Mouse (Mus musculus): ENCODE measurements around the gene Wdr91. TPM values are rescaled to one million over a fixed set of nuclear protein-coding genes. Genes with fewer than 3 reads are reported as not detected.
A peak's percentile ranks its signal among the peaks of the same experiment; 100 is the strongest.

The Wdr91 gene
- 12.4 and 13.9 TPM in 2 replicates for polyA plus RNA-seq (2012; ENCODE audit: insufficient read depth, insufficient read length, missing spikeins)

DNA sequence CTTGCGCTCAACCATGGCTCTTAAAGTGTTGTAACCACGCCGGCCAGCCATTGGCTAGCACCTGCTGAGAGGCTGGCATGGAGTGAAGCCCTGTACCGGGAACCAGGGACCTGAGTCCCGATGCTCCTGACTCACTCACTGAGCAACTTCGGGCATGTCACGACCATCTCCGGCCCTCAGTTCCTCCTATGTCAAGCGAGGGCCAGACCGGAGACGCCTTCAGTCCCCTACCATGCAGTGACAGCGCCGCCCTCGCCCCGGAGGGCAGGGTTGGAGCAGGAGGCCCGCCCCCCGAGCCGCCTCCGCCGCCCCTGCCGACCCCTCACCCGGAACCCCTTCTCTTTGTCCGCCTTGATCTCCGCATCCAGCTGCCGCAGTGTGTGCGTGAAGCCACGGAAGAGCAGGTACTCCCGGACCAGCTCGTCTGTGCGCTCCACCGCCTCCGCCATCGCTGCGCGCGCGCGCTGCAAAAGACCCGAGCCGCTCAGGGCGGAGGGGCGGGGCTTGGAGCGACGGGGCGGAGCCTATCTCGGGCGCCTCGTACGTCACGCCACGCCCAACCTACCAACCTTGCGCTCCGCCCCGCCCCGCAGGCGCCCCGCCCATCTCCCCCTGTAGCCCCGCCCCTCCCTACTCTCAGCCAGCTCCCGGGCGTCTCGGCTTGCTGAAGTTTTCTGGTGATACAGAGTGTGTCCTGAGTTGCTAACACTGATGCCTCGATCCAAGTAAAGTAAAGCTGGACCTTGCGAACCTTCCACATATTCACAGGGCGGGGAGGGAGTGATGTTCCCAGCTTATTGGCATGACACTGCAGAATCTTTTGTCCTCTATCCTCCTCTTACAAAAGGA lies at the start of gene Wdr91:
Gene Wdr91 (minus strand): TSS at position 506 of the 849 bp plus-strand sequence.
- Histone ChIP-seq H3K4me1 (ENCODE audit: control insufficient read depth, insufficient read depth, insufficient read length, low read length) (peaks cover 10% of the 10 kb centered on the region), H3K4me3 (ENCODE audit: insufficient read depth, low read depth, low read length) (peak within 1 kb of the TSS; percentile 79), H3K27ac (replicated peaks; ENCODE audit: low read depth, low read length) (peak within 1 kb of the TSS; percentile 53)

DNA sequence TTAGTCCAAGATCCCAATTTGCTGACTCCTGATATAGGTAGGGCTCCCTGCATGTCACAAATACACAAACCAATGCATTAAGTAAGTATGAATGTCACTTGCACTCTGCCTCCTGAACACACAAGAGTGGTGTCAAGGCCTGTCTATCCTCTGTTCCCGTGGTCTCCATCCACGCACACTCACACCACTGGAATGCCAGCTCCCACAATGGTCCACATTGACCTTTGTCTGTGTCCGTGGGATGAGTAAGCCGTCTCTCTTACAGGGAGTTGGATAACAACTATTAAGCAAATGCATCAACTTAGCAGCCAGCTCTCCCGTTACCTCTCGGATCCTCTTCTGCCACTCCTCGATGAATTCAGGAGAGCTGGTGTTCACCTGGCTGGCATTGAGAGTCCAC lies 48.5 kb upstream of the Wdr91 start:
- Histone ChIP-seq H3K27ac (replicated peaks; ENCODE audit: low read depth, low read length) (no peak overlapping the region), H3K4me1 (ENCODE audit: control insufficient read depth, insufficient read depth, insufficient read length, low read length) (peaks cover 5% of the 10 kb centered on the region; the same call in 1 of the 2 replicates), H3K4me3 (ENCODE audit: insufficient read depth, low read depth, low read length) (no peak overlapping the region)

DNA sequence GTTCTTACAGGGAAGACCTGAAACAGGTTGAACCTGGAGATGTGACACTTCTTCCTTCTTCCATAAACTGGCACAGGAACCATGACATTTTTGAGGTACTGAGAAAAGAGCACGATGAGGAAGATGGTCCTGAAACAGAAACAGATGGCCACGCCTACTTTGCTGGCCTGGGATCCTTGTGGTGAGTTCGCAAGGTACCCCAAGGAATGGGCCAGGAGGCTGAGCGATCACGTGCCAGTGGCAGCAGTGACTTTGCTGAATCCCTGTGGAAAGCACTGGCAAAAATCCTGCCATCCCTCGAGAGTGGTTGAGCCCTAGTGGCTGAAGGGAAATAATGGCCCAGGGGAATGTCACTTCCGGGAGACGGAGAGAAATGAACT lies 45.2 kb upstream of the Wdr91 start:
- Histone ChIP-seq H3K4me3 (ENCODE audit: insufficient read depth, low read depth, low read length) (no peak overlapping the region), H3K27ac (replicated peaks; ENCODE audit: low read depth, low read length) (no peak overlapping the region), H3K4me1 (ENCODE audit: control insufficient read depth, insufficient read depth, insufficient read length, low read length) (peaks cover 7% of the 10 kb centered on the region; the same call in 1 of the 2 replicates)

DNA sequence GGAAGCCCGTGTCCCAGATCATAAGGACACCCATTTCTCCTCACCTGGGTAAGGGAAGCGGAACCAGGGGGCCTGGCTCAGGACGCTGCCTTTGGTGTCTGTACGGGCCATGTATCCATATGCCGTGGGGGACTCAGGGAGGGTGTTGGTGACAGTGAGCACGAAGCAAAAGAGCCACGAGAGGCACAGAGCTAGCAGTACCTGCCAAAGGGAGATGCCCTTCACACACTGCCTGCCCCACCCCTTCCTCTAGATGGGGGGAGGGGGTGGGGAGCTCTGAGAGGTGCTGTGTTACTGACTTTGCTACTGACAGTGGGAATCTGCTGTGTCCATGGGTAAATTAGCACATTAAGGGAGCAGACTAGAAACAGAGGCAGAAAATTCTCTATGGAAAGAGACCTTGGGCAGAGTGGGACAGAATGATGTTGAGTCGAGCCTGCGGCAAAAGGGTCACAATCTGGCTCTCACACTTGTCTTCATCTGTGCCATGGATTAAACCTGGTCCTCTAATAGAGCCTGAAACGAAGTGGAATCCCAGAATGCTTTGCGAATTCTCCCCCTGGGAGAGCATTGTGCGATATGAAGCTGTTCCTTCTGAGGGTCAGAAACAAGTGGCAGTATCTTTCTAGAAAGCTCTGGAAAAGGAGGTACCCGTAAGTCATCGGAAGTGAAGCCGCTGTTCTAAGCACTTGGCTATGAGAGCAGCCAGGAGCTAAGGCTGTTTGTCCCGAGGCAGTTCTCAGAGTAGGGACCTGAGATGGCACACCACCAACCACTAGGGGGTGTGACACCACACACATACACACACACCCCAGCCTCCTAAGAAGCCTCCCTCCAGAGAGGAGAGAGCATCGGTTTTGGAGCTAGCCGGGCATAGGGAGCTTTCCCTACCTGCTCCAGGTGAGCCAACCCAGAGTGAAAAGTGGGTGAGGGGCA lies 44.5 kb upstream of the Wdr91 start:
- Histone ChIP-seq H3K27ac (replicated peaks; ENCODE audit: low read depth, low read length) (no peak overlapping the region), H3K4me1 (ENCODE audit: control insufficient read depth, insufficient read depth, insufficient read length, low read length) (peaks cover 7% of the 10 kb centered on the region; the same call in 1 of the 2 replicates), H3K4me3 (ENCODE audit: insufficient read depth, low read depth, low read length) (0 out of 2 replicates have a peak overlapping the region, but pooled peaks have one; percentile 17)

DNA sequence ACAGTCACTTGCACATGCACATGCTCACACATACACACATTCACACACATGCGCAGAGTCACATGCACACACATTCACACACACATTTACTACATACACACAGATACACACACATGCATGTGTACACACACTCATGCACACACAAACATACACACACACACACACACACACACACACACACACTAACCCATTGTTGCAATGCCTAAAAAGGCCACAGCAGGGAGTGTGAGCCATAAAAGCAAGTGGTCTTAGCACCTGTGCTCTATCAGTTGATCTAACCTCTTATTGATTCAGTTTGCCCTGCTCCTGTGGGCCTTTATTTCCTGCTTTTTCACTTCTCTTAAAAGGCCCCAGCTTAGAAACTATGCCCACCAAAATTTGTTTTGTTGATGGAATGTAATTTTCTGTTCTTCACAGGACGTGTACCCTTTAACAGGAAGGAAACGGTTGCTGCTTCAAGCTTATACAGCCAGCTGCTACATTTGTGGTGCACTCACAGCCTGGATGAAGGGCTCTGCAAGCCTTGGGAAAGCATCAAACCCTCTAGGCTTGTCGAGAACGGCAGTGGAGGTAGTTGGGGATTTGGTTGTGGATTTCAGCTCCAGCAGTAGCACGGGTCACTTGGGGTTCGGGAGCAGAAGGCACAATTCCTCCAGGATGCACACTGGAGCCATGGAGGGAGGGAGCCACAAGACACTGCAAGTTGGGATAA lies 41.4 kb upstream of the Wdr91 start:
- Histone ChIP-seq H3K4me1 (ENCODE audit: control insufficient read depth, insufficient read depth, insufficient read length, low read length) (peaks cover 7% of the 10 kb centered on the region; the same call in 1 of the 2 replicates), H3K4me3 (ENCODE audit: insufficient read depth, low read depth, low read length) (no peak overlapping the region), H3K27ac (replicated peaks; ENCODE audit: low read depth, low read length) (no peak overlapping the region)

DNA sequence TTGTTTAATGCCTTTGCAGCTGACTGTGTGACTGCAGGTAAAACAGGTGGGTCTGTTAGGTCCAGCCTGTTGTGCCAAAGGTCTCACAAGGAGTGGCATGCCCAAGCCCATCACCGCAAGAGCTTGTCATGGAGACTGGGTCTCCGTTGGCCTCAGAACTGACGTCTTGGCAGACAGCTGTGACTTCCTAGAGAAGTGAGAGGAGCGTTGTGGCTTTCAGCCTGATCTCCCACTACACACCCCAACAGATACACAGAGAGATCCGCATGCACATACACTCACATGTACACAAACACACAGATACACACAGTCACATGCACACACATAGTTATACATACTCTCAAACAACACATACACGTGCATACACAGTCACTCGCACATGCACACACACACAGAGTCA lies 40.8 kb upstream of the Wdr91 start:
- H3K4me3 ChIP-seq (ENCODE audit: insufficient read depth, low read depth, low read length), result no peak overlapping the region
- no peak overlapping the region for H3K27ac ChIP-seq (replicated peaks; ENCODE audit: low read depth, low read length)
- peaks cover 7% of the 10 kb centered on the region; the same call in 1 of the 2 replicates for H3K4me1 ChIP-seq (ENCODE audit: control insufficient read depth, insufficient read depth, insufficient read length, low read length)

DNA sequence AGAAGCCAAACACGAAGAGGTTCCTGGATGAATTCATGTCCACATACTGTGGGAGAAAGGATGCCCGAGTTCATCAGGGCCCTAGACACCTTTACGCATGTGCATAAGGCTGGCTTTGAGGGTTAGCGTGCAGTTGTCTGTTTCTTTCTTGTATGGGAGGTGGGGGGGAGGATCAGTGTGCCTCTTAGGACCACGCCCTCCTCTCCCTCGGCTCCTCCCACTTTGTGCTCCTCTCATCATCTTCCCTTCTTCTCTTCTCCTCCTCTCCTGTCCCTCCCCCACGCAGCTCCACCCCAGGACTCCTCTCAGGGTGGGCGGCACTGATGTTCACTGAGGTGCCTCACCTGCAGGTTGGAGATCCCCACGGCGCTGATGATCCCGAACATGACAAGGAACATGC lies 37.8 kb upstream of the Wdr91 start:
- Histone ChIP-seq H3K4me3 (ENCODE audit: insufficient read depth, low read depth, low read length) (no peak overlapping the region), H3K27ac (replicated peaks; ENCODE audit: low read depth, low read length) (no peak overlapping the region), H3K4me1 (ENCODE audit: control insufficient read depth, insufficient read depth, insufficient read length, low read length) (peaks cover 2% of the 10 kb centered on the region; the same call in 1 of the 2 replicates)

DNA sequence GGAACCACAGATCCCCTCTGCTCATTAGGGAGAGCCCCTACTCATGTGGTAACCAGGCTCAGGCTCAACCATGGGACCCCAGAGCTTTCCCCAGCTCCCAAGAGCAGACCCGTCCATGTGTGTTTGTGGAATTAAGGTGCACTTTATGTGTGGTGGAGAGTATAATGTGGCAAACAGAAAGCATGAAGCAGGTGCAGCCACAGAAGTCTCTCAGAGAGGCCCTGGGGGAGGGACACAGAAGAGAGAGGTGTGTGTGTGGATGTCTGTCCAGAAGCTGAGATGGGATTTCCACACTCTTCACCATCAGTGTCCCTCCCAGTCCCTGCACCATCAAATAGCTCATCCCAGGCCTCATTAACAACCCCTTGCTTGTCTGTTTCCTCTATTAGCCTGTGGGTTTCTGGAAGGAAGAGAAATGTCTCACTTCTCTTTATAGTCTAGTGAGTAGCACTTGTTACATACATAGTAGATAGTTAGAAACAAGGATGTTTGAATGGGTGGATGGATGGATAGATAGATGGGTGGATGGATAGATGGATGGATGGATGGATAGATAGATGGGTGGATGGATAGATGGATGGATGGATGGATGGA lies 35.9 kb upstream of the Wdr91 start:
- H3K27ac ChIP-seq (replicated peaks; ENCODE audit: low read depth, low read length), result no peak overlapping the region
- no peak overlapping the region for H3K4me3 ChIP-seq (ENCODE audit: insufficient read depth, low read depth, low read length)
- no peaks in the 10 kb centered on the region for H3K4me1 ChIP-seq (ENCODE audit: control insufficient read depth, insufficient read depth, insufficient read length, low read length)

DNA sequence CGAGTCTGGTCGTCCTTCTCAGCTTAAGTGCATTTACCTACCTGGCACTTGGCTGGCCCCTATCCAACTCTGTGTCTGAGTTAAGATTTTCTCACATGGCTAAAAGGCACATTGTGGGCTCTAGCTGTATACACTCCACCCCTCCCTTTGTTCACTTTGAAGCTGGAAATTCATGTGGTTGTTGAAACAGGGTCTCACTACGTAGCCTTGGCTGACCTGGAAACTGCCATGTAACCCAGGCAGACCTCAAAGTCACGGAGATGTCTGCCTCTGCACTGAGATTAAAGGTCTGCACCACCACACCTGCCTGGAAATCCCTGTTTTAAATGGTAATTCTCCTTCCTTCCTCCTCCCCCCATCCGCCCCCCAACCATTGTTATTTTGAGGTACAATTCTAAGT lies 32.8 kb upstream of the Wdr91 start:
- no peak overlapping the region for H3K4me3 ChIP-seq (ENCODE audit: insufficient read depth, low read depth, low read length)
- H3K4me1 ChIP-seq (ENCODE audit: control insufficient read depth, insufficient read depth, insufficient read length, low read length), result peaks cover 4% of the 10 kb centered on the region; the same call in 1 of the 2 replicates
- no peak overlapping the region for H3K27ac ChIP-seq (replicated peaks; ENCODE audit: low read depth, low read length)

DNA sequence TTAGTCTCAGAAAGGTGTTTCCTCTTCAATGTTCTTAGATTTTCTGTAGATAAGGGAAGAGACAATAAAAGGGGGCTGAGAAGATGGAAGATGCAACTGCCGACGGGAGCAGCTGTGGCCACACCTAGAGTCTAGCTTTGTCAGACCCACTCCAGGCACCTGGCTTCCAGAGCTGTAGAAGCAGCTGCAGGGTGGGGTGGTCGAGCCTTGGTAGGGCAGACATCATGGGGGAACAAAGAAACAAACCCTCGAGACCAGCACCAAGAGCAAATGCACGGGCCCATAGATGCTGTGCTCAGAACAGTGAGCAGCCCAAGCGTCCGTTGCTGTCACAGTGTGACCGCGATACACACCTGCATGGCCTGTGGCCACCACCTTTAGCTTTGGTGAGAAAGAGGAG lies 31.8 kb upstream of the Wdr91 start:
- peaks cover 5% of the 10 kb centered on the region; the same call in 1 of the 2 replicates for H3K4me1 ChIP-seq (ENCODE audit: control insufficient read depth, insufficient read depth, insufficient read length, low read length)
- H3K27ac ChIP-seq (replicated peaks; ENCODE audit: low read depth, low read length), result no peak overlapping the region
- H3K4me3 ChIP-seq (ENCODE audit: insufficient read depth, low read depth, low read length), result no peak overlapping the region

DNA sequence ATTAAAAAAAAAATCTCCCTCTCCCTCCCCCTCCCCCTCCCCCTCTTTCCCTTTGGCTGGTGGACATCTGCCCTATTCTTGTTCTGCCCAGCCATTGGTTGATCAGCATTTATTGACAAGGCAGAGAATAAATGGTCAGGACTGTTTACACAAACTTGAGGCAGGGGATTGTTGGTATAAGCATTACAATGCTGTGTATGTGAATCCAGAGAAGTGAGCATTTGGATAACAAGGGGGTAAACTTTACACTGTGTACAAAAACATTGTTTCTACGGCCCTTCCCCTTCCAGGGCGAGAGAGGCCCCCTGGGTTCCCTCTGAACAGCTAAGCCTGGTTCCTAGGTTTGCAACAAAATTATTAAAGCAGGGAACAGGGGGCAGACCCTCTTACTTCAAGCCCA lies 30.8 kb upstream of the Wdr91 start:
- no peak overlapping the region for H3K4me3 ChIP-seq (ENCODE audit: insufficient read depth, low read depth, low read length)
- H3K4me1 ChIP-seq (ENCODE audit: control insufficient read depth, insufficient read depth, insufficient read length, low read length), result peaks cover 5% of the 10 kb centered on the region; the same call in 1 of the 2 replicates
- H3K27ac ChIP-seq (replicated peaks; ENCODE audit: low read depth, low read length), result no peak overlapping the region

DNA sequence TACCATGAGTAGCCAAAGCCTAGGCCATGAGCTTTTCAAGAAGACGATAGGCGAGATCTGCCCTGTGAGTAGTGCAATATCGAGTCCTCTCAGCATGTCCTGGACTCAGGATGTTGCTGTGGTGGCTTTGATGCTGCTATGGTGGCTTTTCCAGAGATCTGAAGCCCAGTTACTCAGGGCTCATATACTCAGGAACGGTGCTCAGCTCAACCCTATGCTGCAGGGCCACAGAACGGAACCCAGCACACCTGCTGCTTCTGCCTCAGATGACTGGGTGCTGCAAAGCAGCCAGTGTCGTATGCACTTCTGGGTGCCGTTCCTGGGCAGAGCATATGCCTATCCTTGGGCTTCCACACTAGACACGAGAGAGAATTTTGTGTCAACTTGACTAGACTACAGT lies 28.8 kb upstream of the Wdr91 start:
- H3K4me3 ChIP-seq (ENCODE audit: insufficient read depth, low read depth, low read length), result no peak overlapping the region
- H3K4me1 ChIP-seq (ENCODE audit: control insufficient read depth, insufficient read depth, insufficient read length, low read length), result peaks cover 5% of the 10 kb centered on the region; the same call in 1 of the 2 replicates
- no peak overlapping the region for H3K27ac ChIP-seq (replicated peaks; ENCODE audit: low read depth, low read length)

DNA sequence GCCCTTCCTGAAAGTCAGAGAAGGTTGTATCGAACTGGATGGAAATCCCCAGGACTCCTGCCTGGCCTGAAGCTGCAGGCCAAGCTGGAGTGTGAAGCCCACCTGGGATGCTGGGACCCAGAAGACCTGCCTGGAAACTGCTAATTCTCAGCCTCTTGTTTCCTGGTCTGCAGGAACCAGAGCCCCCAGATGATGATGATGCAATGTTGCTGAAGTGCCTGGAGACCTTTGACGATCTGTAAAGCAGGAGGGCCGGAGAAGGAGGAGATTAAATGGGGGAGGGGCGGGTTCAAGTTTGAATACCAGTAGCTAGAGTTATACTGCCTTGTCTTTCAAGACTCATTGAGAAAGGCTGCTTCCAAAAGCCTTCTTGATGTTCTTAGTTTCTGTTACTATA lies 28.3 kb upstream of the Wdr91 start:
- Histone ChIP-seq H3K4me3 (ENCODE audit: insufficient read depth, low read depth, low read length) (no peak overlapping the region), H3K4me1 (ENCODE audit: control insufficient read depth, insufficient read depth, insufficient read length, low read length) (peaks cover 5% of the 10 kb centered on the region; the same call in 1 of the 2 replicates), H3K27ac (replicated peaks; ENCODE audit: low read depth, low read length) (no peak overlapping the region)

DNA sequence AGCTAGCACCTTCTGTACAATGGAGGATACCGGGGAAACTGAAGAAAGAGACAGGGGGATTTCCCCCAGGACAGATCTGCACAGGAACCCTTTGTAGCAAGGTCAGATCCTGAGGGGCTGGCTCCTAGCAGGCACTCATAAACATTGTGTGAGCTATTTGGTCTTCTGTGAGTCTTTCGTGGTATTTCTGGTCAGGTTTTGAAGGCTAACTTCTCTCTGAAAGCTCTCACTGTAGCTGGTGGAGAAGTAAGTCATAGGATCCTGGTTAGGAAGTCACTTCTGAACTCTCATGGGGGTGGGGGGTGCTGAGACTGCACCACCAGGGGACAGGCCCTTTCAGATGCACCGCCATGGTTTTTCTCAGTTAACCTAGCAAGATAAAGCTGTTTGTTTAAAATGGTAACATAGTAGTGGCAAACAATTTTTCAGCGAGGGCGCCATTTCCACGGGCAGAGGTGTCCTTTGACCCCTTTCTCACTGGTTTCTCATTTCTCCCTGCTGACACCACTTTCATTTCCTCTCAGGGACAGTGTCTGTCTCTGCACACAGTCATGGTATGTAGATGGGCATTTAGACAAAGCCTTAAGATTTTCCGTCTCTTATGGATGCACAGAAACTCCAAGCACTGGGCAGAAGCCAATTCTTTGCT lies 27.7 kb upstream of the Wdr91 start:
- H3K4me1 ChIP-seq (ENCODE audit: control insufficient read depth, insufficient read depth, insufficient read length, low read length), result peaks cover 5% of the 10 kb centered on the region; the same call in 1 of the 2 replicates
- H3K4me3 ChIP-seq (ENCODE audit: insufficient read depth, low read depth, low read length), result no peak overlapping the region
- H3K27ac ChIP-seq (replicated peaks; ENCODE audit: low read depth, low read length), result peak overlapping the region; percentile 33

Measured in brown adipose tissue, adult 24 weeks (tissue).